Mouse (Mus musculus) myocyte (in vitro differentiated cells): ENCODE results near the gene Pgm5. TPM values are rescaled to one million over a fixed set of nuclear protein-coding genes. Genes with fewer than 3 reads are reported as not detected.

Experiments used
- H3K27me3 ChIP-seq: one replicate; pipeline ENCODE4 v1.6.1; 2011; ENCODE audit not compliant: control insufficient read depth, insufficient read depth, insufficient read length
- H3K36me3 ChIP-seq: one replicate; pipeline ENCODE4 v1.6.1; 2011; ENCODE audit not compliant: control insufficient read depth, insufficient read depth
- H3K4me2 ChIP-seq: one replicate; pipeline ENCODE4 v1.6.1; 2011; ENCODE audit warnings: low read depth, control low read depth
- H3K4me3 ChIP-seq: one replicate; pipeline ENCODE4 v1.5.1; 2011; ENCODE audit warnings: mild to moderate bottlenecking, control low read depth, moderate library complexity
- H3K79me2 ChIP-seq: one replicate; pipeline ENCODE4 v1.6.1; 2011; ENCODE audit not compliant: control insufficient read depth, insufficient read depth
- H3ac ChIP-seq: one replicate; pipeline ENCODE4 v1.6.1; 2011; ENCODE audit not compliant: control insufficient read depth, insufficient read length
- CEBPB ChIP-seq: IDR thresholded peaks from 2 replicates; pipeline ENCODE4 v1.6.1; 2011; ENCODE audit warnings: mild to moderate bottlenecking, moderate library complexity; ENCODE audit not compliant: poor library complexity, insufficient read depth, severe bottlenecking
- E2F4 ChIP-seq: IDR thresholded peaks from one replicate; pipeline ENCODE4 v1.6.1; 2011; ENCODE audit warnings: mild to moderate bottlenecking, control low read depth, moderate library complexity; ENCODE audit not compliant: insufficient read depth
- MAX ChIP-seq: IDR thresholded peaks from one replicate; pipeline ENCODE4 v1.6.1; 2011; ENCODE audit warnings: low read depth, mild to moderate bottlenecking, control low read depth
- MYOD1 ChIP-seq, 3 experiments: IDR thresholded peaks; one replicate each; pipeline ENCODE4 v1.6.1; 2011; ENCODE audit warnings: control low read depth in 2 of 3, low read depth in 2 of 3, mild to moderate bottlenecking in 2 of 3, moderate library complexity in 1 of 3; ENCODE audit not compliant: insufficient read length in 2 of 3, control insufficient read depth in 1 of 3
- MYOG ChIP-seq, 3 experiments: IDR thresholded peaks; one replicate each; pipeline ENCODE4 v1.6.1; 2011; ENCODE audit warnings: control low read depth in 2 of 3, low read depth in 2 of 3, mild to moderate bottlenecking in 2 of 3; ENCODE audit not compliant: insufficient read length in 2 of 3, control insufficient read depth in 1 of 3, insufficient read depth in 1 of 3
- POLR2A ChIP-seq: IDR thresholded peaks from one replicate; pipeline ENCODE4 v1.6.1; 2011; ENCODE audit warnings: low read depth, mild to moderate bottlenecking, control low read depth, moderate library complexity; ENCODE audit not compliant: insufficient read length
- POLR2AphosphoS2 ChIP-seq: IDR thresholded peaks from one replicate; pipeline ENCODE4 v1.6.1; 2011; ENCODE audit warnings: low read depth, control low read depth; ENCODE audit not compliant: insufficient read length
- REST ChIP-seq: IDR thresholded peaks from one replicate; pipeline ENCODE4 v1.6.1; 2011; ENCODE audit warnings: mild to moderate bottlenecking, control low read depth, moderate library complexity; ENCODE audit not compliant: insufficient read depth, insufficient read length
- SRF ChIP-seq: IDR thresholded peaks from one replicate; pipeline ENCODE4 v1.6.1; 2011; ENCODE audit warnings: low read depth; ENCODE audit not compliant: control insufficient read depth, insufficient read length
- TCF12 ChIP-seq: IDR thresholded peaks from one replicate; pipeline ENCODE4 v1.6.1; 2011; ENCODE audit warnings: mild to moderate bottlenecking, control low read depth; ENCODE audit not compliant: poor library complexity, insufficient read depth, severe bottlenecking
- TCF3 ChIP-seq: IDR thresholded peaks from one replicate; pipeline ENCODE4 v1.6.1; 2011; ENCODE audit warnings: low read depth, control low read depth; ENCODE audit not compliant: insufficient read length
- USF1 ChIP-seq: IDR thresholded peaks from one replicate; pipeline ENCODE4 v1.6.1; 2011; ENCODE audit warnings: low read depth, mild to moderate bottlenecking, control low read depth, moderate library complexity
- polyA plus RNA-seq: library from polyadenylated mRNA; unstranded; fragments of >200 nt; fragmentation: generic; extraction: Trizol; gene quantifications from one replicate; pipeline ENCODE4 v1.2.1, GENCODE M21; 2012; ENCODE audit warnings: missing spikeins

Gene Pgm5
- polyA plus RNA-seq, 1 experiment, result 68.6 TPM

GRCm38 (mm10) chr19:24901666-24902065 is 40.0 kb upstream of the Pgm5 start:
- no peak overlapping the region for H3K4me2 ChIP-seq
- TF ChIP-seq TCF3, result no peak
- TF ChIP-seq TCF12, result no peak
- TF ChIP-seq MAX, result no peak
- TF ChIP-seq MYOG (IDR thresholded peaks at IDR 0.05; ENCODE audit: control insufficient read depth in 1 of 3, insufficient read depth in 1 of 3, insufficient read length in 2 of 3, low read depth in 2 of 3), result no peak
- no peak for TF ChIP-seq USF1
- TF ChIP-seq CEBPB, result no peak
- no peak for TF ChIP-seq E2F4
- no peak for TF ChIP-seq POLR2AphosphoS2
- TF ChIP-seq MYOD1 (IDR thresholded peaks at IDR 0.05; ENCODE audit: control insufficient read depth in 1 of 3, insufficient read length in 2 of 3, low read depth in 2 of 3), result no peak
- no peak for TF ChIP-seq POLR2A
- no peak for TF ChIP-seq SRF
- no peak for TF ChIP-seq REST
- no peaks in the 10 kb centered on the region for H3K79me2 ChIP-seq
- peaks cover 32% of the 10 kb centered on the region for H3K27me3 ChIP-seq
- H3K36me3 ChIP-seq, result no peaks in the 10 kb centered on the region
- H3K4me3 ChIP-seq, result no peak overlapping the region
- no peak overlapping the region for H3ac ChIP-seq

DNA sequence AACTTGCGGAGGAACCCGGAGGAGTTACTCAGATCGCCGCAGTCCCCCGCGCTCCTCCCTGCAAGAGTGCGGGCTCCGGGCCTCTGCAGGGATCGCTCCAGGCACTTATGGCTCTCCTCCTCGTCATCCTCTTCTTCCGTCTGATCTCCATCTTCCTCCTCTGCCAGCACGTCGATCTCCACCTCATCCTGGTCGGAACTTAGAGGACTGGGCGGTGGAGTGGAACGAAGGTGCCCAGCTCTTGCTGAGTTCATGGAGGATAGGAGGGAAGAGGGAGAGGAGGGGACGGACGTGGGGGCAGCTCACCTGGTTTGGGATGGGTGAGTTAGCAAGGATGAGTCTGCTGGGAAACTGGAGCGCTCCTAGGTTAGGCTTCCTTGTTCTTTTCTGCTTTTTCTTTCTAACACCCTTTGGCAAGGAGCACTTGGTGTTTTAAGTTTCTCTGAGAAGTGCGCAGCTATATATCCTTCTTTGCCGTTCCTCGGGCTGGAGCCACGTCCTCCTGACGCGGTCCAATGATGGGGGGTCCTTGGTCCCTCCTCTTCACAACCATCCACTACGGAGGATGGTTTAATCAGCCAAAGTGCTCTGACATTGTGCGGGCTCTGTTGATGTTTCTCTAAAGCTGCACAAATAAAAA is 39.0 kb upstream of the Pgm5 start, which contains the start of gene Foxd4:
TSS of gene Foxd4 (minus strand) at position 617 of the 640 bp plus-strand sequence.
- no peak within 1 kb of the TSS for H3K4me3 ChIP-seq
- H3K27me3 ChIP-seq, result peaks cover 32% of the 10 kb centered on the region
- no peak within 1 kb of the TSS for H3K4me2 ChIP-seq
- no peak within 1 kb of the TSS for H3ac ChIP-seq
- H3K36me3 ChIP-seq, result no peaks in the 10 kb centered on the region
- TF ChIP-seq POLR2A (no peak), REST (no peak), SRF (no peak), MYOD1 (IDR thresholded peaks at IDR 0.05; ENCODE audit: control insufficient read depth in 1 of 3, insufficient read length in 2 of 3, low read depth in 2 of 3) (no peak), E2F4 (no peak), MAX (no peak), USF1 (no peak), MYOG (IDR thresholded peaks at IDR 0.05; ENCODE audit: control insufficient read depth in 1 of 3, insufficient read depth in 1 of 3, insufficient read length in 2 of 3, low read depth in 2 of 3) (no peak), TCF3 (no peak), POLR2AphosphoS2 (no peak), CEBPB (no peak), TCF12 (no peak)
- H3K79me2 ChIP-seq, result no peaks in the 10 kb centered on the region

- Histone ChIP-seq H3K4me2 (no peak overlapping the region), H3ac (no peak overlapping the region), H3K27me3 (peaks cover 32% of the 10 kb centered on the region), H3K79me2 (no peaks in the 10 kb centered on the region), H3K4me3 (no peak overlapping the region), H3K36me3 (no peaks in the 10 kb centered on the region)
- TF ChIP-seq REST, result no peak
- no peak for TF ChIP-seq SRF
- TF ChIP-seq CEBPB, result no peak
- no peak for TF ChIP-seq MYOD1 (IDR thresholded peaks at IDR 0.05; ENCODE audit: control insufficient read depth in 1 of 3, insufficient read length in 2 of 3, low read depth in 2 of 3)
- no peak for TF ChIP-seq E2F4
- no peak for TF ChIP-seq MAX
These were observed 38.2 kb upstream of the Pgm5 start for GRCm38 (mm10) chr19:24899578-24900544.

DNA sequence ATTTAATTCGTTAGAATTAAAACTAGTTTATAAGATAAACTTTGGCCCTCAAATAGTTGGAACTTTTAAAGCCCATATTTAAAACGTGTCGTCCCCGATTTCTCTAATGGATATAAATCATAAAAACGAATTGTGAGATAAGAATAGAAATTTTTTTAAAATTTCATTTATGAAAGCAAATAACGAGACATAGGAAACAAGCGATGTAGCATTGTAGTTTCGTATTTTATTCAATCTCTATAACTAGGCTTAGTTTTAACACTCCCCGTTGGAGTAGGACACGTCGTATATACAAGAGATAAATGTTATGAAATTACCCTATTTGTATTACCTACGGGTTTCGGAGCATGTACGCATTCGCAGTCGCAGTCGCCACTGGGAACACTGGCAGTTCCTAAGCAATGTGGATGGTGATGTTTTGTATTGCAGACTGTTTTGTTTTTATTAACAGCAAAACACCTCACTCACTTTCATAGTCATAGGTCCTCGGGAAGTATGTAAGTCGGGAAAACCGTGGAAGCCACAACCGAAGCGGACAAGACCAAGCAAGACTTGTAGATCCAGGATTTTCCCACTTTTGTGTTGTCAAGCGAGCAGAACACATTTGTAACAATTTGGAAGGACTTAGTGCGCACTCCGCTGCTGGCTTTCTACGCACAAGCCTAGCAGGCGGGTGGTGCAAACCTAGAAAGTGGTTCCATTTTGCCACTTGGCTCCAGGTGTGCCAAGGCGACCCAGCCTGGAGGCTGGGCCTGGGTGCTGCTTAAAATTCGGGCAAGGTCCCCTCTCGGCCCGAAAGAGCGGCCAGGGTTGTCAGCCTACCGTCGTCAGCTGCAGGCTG is 37.3 kb upstream of the Pgm5 start:
- Histone ChIP-seq H3K36me3 (no peaks in the 10 kb centered on the region), H3K27me3 (peaks cover 32% of the 10 kb centered on the region), H3ac (no peak overlapping the region), H3K79me2 (no peaks in the 10 kb centered on the region), H3K4me3 (no peak overlapping the region), H3K4me2 (no peak overlapping the region)
- TF ChIP-seq TCF3 (no peak), MAX (no peak), CEBPB (no peak), SRF (no peak), REST (no peak), USF1 (no peak), MYOD1 (IDR thresholded peaks at IDR 0.05; ENCODE audit: control insufficient read depth in 1 of 3, insufficient read length in 2 of 3, low read depth in 2 of 3) (no peak)
